Mouse (Mus musculus) hindlimb bud, embryonic 11.5 days (tissue): ENCODE data around the gene Mgmt.
A peak's percentile ranks its signal among the peaks of the same experiment; 100 is the strongest.

Source experiments
- DNase-seq: peaks from one replicate; pipeline ENCODE4 v3.0.0-alpha.2; 2012; ENCODE audit warnings: low read depth, low spot score; ENCODE audit errors: extremely low spot score

Mgmt gene

GRCm38 (mm10) chr7:137102606-137103195 is 208.3 kb downstream of the Mgmt start:
- no peak for DNase-seq

- no peak for DNase-seq
Measured at GRCm38 (mm10) chr7:137112101-137112500, 217.7 kb downstream of the Mgmt start.

- DNase-seq, result no peak
Measured at GRCm38 (mm10) chr7:137116246-137116645, 221.8 kb downstream of the Mgmt start.

- no peak for DNase-seq
Measured at GRCm38 (mm10) chr7:137121243-137121858, 226.9 kb downstream of the Mgmt start.

- no peak for DNase-seq
Measured at GRCm38 (mm10) chr7:137128726-137129125, 234.3 kb downstream of the Mgmt start.

- no peak for DNase-seq
Measured at GRCm38 (mm10) chr7:137130211-137130610, 235.8 kb downstream of the Mgmt start.

GRCm38 (mm10) chr7:137131957-137132356 is 237.5 kb downstream of the Mgmt start:
- DNase-seq, result no peak

- DNase-seq, result no peak
Measured at GRCm38 (mm10) chr7:137138101-137138500, 243.7 kb downstream of the Mgmt start.

GRCm38 (mm10) chr7:137140321-137140720 is 245.9 kb downstream of the Mgmt start:
- DNase-seq, result no peak

GRCm38 (mm10) chr7:137141386-137141785 is 247.0 kb downstream of the Mgmt start:
- DNase-seq, result no peak

- DNase-seq, result peak; percentile 30
Measured at GRCm38 (mm10) chr7:137147101-137147500, 252.7 kb downstream of the Mgmt start.

- DNase-seq, result no peak
Measured at GRCm38 (mm10) chr7:137151854-137152253, 257.4 kb downstream of the Mgmt start.

- DNase-seq, result no peak
Measured at GRCm38 (mm10) chr7:137154623-137155022, 260.2 kb downstream of the Mgmt start.

- DNase-seq, result no peak
Measured at GRCm38 (mm10) chr7:137159086-137159485, 264.7 kb downstream of the Mgmt start.

GRCm38 (mm10) chr7:137172278-137172677 is 277.9 kb downstream of the Mgmt start:
- DNase-seq, result no peak
